Mouse (Mus musculus): ENCODE data around the gene Mybl2.
"Not testable (repeated sequence)": the region's sequence is repeated elsewhere in the genome, so short reads cannot be mapped to it uniquely, and the experiment has no call there.

The Mybl2 gene

DNA sequence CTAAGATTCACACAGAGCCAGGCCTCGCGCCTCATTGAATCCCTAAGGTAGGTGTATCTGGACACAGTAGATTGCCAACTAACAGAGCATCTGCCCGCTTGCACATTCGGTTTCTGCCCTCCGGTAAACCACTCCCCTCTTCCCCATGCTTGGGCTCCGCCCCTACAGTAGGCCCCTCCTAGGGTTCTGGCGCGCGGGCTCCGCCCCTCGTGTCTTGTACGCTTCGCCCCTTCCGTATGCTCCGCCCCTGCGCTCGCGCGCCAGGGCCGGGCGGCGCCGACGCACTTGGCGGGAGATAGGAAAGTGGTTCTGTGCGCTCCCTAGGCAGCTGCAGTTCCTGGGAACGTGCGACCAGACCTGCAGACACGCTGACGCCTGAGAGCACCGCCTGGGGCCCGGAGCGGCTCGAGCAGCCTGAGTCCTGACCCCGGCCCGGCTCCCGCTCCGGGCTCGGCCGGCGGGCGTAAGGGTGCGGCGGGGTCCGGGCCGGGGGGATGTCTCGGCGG is at the start of gene Mybl2:
Gene Mybl2, plus strand, starts transcription at position 353 of the 506 bp plus-strand sequence.
- peak; percentile 80 to 81 for DNase-seq (ENCODE audit: low spot score in 2 of 2)

DNA sequence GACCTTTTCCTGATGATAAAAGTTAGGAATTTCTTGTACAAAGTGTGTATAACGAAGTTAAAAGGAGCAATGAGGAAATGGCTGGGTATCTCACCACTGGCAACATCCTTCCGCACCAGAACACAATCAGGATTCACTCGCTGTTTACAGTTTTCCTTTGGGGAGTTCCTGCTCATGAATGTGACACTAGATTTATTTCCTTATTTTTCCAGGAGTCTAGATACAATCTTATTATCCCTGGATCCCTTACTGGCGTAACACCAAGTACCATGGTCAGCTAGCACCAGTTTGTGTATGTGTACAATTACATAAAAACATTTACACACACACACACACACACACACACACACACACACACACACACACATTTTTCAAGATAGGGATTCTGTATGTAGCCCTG is 47.2 kb upstream of the Mybl2 start:
- no peak for DNase-seq (ENCODE audit: low spot score in 2 of 2)

DNA sequence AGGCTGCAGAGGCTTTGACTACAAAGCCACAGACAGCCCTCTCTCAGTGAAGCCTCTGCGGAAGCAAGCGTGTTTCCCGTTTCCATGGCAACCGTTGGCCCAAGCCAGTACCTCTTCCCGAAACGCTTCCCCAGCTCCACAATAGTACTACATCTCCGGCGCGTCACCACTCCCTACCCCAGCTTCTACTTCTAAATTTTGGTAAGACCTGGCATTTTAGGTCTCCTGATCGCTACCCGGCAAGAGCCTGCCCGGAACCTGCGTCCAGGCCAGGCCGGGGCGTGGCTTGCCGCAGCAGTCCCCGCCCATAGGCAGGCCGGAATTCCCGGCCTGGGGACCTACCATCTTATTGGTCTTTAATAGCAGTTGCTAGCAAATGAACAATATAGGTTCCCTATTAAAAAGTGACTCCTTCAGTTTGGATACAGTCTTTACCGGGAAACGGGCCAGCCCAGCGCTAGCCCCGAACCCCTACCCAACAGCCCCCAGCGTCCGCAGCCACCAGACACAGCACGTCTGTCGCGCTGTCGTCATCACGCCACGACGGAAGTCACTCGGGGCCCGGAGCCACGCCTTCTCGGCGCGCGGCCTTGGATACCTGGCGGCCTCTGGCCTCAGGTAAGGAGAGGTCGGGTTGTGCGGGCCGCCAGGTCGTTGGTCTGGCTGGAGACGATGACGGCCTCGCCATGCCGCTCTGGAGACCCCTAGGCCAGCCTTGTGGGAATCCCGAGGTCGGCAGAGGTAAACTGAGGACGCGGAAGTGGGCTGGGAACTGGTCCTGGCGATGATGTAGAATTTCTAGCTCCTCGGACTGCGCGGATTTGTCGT is 37.4 kb upstream of the Mybl2 start, which contains the start of gene Ift52:
Gene Ift52, plus strand, starts transcription at position 439 of the 828 bp plus-strand sequence.
- DNase-seq (ENCODE audit: low spot score in 2 of 2), result peak; percentile 95

DNA sequence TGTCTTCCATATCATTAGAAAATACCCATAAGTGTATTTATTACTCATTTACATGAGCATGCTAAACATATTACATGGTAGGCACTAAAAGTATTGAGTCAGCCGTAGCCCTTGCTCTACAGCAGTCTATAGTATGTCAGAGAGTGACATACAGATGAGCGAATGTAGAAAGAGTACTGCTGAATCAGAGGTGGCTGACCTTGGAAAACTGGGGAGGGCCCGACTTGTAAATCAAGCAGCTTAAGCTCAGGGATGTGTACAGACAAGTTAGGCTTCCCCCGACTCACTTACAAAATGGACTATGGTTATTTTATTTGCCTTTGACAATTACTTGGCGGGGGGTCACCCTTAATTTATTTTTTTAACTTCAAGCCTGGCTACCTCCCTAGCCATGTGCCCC is 23.2 kb upstream of the Mybl2 start:
- DNase-seq (ENCODE audit: low spot score in 2 of 2), result no peak

DNA sequence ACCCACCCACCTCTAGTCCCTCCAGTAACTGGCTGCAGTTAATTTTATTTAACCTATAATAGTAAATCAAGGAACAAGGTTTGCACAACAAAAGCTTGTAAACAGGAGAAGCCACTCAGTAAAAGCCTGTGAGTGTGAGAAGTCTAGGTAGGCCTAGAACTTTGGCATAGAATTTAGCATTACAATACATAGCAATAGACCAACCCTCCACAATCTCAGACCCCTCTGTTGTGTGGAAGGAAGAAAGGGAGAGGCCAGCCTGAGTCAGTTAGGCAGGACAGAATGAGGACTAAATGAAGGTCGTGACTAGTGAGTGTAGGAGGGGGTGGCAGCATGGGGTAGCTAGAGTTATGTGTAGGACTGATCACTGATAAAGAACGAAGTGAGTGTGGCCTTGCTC is 22.7 kb upstream of the Mybl2 start:
- no peak for DNase-seq (ENCODE audit: low spot score in 2 of 2)

DNA sequence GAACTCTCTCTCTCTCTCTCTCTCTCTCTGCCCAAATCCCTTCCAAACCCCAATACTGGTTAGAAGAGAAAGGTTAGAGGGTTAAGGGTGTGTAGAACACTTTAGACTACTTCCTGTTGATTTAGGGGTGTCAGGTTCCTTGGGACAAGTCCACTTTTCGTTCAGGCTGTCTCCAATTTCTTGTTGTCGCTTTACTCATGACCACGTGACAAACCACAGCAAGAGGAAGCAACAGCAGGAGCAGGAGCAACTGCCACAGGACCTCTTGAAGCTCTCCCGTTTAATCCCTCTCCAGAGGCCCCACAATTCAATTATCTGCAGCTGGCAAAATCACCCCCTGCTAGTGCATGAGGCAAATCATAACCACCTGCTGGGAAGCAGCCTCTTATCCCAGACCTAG is 21.9 kb upstream of the Mybl2 start:
- no peak for DNase-seq (ENCODE audit: low spot score in 2 of 2)

DNA sequence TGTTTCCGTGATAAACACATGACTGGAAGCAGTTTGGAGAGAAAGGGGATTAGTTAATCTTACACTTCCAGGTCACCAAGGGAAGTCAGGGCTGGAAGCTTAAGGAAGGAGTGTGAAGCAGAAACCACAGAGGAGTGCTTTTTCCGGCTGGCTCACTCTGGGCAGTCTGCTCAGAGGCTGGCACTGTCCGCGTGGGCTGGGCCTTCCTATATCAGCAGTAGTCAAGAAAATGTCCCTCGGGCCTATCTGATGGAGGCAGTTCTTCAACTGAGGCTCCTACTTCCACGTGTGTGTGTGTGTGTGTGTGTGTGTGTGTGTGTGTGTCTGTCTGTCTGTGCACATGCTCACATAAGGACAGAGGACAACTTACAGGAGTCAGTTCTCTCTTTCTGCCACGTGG is 14.5 kb upstream of the Mybl2 start:
- DNase-seq (ENCODE audit: low spot score in 2 of 2), result no peak

DNA sequence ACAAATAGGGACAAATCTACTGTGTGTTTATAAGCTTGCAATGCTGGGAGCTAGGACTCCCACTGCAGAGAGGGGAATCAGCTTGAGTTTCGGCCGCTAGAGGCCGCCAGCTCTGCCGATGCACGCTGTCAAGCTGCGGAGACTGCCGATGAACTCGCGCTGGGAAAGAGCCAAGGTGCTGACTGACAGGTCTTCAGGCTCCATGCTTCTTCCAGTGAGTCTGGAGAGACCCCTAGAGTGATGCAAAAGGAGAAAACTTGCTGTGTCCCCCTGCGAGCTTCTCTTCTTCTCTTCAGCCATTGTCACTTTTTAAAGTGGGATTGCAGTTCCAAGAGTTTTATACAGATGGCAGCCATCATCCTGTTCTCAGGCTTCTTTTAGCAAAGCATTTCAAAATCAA is 6.4 kb upstream of the Mybl2 start:
- DNase-seq (ENCODE audit: low spot score in 2 of 2), result peak; percentile 65 to 77

DNA sequence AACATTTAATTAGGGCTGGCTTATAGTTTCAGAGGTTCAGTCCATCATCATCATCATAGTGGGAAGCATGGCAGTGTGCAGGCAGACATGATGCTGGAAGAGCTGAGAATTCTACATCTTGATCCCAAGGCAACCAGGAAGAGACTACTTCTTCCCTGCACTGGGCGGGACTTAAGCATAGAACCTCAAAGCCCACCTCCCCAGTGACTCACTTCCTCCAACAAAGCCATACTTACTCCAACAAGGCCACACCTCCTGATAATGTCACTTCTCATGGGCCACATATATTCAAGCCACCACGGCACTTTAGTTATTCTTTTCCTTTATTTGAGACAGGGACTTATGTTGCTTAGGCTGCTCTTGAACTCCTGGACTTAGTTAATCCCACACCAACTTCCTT is 5.4 kb upstream of the Mybl2 start:
- no peak for DNase-seq (ENCODE audit: low spot score in 2 of 2)

DNA sequence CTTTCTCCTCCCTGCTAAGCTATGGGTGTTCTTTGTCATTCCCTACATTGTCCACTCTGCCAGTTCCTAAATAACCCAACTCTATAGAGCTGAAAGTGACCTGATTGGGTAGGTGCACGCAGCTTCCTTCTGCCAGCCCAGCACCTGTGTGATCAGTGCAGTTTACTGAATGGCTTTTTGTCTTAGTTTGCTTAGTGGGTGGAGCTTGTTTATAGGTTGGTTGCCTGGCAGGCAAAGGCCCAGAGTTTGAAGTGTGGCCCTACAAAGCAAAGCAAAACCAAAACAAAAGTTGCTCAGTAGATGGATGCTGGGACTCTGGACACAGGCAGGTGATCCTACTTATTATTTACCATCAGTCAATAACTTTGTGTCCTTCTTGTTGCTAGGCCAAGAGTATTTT is 2.8 kb upstream of the Mybl2 start:
- DNase-seq (ENCODE audit: low spot score in 2 of 2), result no peak

DNA sequence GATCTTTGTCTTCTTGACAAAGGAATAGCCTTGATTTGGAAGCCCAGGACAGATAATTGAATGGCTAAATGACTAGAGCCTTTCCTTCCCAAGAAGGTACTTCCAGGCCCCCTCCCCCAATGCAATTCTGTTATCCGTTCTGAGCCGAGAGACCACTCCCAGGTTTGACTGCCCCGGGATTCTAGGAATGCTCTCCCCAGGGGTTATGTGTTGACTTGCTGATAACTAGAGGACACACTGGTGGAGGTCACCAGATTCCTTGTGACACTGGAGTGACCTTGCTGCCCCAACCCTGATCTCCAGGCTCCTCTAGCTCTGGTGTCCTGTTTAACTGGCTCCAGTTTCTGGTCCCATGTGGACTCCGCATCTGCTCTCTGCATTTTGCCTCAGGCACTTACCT is 2.4 kb upstream of the Mybl2 start:
- no peak for DNase-seq (ENCODE audit: low spot score in 2 of 2)

DNA sequence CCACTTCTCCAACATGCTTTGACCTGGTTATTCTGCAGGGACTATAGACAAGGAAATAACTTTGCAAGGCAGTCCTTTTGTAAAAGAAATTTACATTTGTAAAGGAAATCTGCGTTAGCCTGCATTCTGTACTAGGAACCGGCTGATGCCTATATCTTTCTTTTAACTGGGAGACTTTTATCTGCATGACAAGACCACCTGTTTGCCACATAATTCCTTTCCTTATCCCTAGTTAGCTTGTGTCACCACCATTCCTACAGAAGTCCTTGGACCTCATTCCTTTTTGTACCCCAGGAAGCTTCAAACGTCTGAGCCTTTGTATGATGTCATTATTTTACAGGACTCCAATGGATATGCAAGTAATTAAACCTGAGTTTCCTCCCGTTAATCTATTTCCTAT is 1.7 kb upstream of the Mybl2 start:
- DNase-seq (ENCODE audit: low spot score in 2 of 2), result no peak

DNA sequence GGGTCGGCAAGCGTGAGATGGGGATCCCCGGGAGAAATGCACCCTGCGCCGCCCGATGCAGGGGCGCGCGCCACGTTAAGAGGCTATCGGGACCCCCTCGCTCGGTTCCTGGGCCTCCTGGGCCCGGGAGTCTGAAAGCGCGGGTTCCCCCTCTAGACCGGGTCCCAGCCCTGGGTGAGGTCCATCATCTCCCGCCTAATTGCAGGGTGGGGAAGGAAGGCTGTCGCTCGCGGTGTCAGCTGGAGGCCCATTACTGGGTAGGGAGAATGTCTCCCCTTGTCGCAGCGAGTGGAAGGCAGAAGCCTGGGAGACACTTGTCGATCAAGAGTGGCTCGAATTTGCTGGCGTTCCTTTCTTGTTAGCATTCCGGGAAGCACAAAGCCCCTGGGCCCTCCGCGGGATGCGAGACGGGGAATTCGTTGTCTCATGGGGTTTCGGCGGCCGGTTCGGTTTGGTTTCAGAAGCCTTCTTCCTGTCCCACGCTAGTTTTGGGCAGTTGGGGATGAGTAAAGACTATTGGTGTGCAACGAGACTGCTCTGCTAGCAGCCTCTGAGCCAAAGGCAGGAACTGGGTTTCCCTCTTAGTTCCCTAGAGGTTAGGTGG is 506 bp downstream of the Mybl2 start:
- no peak for DNase-seq (ENCODE audit: low spot score in 2 of 2)

DNA sequence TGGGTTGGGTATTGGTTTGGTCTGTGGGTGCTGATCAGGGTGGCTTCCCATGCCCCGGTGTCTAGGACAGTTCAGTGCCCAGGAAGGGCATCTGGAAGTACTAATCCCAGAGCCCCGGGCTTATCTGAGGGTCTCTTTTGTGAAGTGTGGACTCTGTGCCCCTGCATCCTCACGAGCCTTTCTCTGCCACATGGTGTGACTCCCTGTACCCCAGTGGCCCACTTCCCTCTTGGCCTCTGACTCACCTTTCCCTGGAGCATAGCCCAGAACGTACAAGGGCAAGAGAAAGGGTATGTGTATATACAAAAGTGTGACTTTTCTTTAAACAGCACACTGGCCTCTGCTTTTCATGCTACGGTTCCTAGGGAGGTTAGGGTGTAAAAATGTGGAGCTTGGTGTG is 1.2 kb downstream of the Mybl2 start:
- DNase-seq (ENCODE audit: low spot score in 2 of 2), result no peak

DNA sequence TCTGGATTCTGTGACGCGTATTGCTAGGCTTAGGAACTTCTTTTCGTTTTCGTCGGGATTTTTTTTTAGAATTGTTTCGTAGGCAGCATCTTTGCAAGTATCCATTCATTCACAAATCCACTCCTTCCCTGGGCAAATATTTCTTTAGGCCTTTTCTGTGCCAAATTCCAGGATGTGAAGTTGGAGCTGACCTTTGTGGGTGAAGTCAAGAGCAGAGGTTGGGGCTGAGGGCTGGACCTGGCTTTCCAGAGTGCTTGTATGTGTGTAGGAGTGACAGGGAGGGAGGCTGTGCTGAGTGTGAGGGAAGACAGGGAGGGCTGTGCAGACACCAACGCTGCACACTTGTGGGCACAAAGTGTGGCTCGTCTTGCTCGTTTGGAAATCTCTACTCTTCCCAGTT is 2.1 kb downstream of the Mybl2 start:
- no peak for DNase-seq (ENCODE audit: low spot score in 2 of 2)

DNA sequence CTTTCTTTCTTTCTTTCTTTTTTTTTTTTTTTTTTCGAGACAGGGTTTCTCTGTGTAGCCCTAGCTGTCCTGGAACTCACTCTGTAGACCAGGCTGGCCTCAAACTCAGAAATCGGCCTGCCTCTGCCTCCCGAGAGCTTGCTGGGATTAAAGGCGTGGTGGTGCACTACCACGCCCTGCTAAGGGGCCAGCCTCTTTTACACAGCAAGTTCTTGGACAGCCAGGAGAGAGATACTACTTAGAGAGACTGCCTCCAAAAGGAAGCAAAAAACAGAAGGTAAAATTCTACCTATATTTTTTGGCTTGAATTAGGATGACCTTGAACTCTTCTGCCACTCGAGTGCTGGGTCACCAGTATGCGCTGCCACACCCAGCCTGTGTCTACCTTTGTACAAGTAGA is 4.5 kb downstream of the Mybl2 start:
- not testable (repeated sequence) for DNase-seq (ENCODE audit: low spot score in 2 of 2)

DNA sequence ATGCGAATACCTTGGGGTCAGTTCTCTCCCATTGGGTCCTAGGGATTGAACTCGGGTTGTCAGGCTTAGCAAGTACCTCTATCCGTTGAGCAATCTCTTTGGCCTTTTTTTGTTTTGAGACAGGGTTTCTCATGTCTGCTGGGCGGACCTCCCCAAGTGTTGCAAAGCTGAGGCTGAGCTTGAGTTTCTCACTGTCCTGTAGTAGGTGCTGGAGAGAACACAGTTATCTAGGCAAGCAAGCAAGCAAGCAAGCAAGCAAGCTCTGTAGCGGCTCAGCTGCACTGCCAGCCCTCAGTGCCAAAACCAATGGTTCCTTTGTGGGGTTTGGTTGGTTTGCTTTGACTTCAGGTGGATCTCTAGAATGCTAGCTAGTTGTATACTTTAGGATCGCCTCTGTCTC is 6.1 kb downstream of the Mybl2 start:
- no peak for DNase-seq (ENCODE audit: low spot score in 2 of 2)

DNA sequence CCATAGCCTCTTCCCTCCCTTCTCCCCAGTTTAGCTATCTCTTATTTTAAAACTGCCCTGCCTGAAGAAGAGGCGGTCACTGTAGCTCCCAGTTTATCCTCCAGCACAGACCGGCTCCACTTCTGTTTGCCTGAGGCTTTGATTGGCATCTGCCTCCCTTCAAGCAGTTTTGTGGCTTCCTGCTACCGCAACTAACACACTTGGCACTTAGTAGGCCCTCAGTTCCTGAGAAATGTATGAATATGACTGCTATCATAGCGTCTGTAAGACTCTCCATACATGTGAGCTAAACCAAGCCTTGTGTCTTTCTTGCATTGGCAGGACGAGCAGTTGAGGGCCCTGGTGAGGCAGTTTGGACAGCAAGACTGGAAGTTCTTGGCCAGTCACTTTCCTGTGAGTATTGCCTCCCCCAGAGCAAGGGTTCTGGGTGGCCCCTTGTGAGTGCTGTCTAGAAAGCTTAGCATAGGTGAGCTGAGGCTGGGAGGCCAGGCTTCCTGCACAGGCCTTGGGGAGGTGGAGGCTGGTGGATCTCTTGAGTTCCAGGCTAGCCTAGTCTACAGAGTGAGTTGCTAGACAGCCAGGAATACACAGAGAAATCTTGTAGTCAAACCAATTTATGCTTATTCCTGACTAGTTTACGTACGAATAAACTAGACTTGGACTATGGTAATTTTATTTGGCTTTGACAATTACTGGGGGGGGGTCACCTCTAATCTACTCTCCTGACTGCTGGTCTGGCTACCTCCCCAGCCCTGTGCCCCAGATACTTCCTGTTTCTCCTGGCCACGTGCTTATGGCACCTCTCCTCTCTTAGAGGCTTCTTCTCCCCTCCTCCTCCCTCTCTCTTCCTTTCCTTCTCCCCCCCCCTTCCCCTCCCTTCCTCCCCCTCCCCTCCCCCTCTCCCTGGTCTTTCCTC is 7.0 kb downstream of the Mybl2 start:
- no peak for DNase-seq (ENCODE audit: low spot score in 2 of 2)

DNA sequence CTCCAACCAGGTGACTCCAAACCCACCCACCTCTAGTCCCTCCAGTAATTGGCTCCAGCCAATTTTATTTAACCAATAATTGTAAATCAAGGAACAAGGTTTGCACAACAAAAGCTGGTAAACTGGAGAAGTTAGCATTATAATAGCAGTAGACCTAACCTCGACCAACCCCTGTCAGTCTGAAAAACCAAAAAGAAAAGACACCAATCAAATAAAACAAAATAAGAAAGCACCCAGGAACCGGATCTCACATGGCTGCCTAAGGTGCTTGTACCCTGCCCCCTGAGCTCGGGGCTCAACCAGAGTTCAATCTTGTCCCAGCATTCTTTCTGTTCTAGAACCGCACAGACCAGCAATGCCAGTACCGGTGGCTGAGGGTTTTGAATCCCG is 7.6 kb downstream of the Mybl2 start:
- DNase-seq (ENCODE audit: low spot score in 2 of 2), result no peak

DNA sequence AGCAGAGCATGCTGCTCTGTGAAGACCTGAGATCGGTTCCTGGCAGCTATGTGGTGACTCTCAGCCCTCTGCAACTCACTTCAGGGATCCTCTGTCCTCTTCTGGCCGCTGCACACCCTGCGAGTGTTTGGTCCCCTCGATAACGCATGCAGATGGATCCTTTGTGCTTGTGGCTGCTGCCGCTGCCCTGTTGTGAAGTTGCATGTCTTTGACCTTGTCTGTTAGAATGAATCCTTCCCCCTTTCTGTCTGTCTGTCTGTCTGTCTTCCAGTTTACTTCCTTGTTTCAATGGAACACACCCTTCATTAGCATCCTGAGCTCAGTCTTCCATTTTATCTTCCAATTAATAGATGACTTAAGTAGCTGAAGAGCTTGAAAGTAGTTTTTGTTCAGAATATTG is 11.8 kb downstream of the Mybl2 start:
- DNase-seq (ENCODE audit: low spot score in 2 of 2), result no peak

DNA sequence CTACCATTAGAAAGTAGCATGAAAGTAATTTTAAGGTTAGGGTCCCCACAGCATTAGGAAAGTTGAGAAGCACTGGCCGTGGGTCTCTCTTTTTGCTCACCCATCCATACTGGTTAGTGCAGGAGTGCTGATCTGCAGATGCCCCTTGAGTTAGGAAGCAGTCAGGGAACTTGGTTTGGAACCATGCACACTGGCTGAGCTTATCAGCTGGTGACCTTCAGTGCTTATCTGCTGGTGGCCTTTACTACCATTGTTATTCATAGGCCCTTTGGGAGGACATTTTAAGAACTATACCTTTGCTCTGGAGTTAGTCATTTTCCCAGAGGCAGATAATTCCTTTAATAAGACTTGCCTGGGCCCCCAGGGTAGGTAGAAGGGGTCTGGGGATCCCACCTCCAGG is 12.7 kb downstream of the Mybl2 start:
- DNase-seq (ENCODE audit: low spot score in 2 of 2), result no peak

DNA sequence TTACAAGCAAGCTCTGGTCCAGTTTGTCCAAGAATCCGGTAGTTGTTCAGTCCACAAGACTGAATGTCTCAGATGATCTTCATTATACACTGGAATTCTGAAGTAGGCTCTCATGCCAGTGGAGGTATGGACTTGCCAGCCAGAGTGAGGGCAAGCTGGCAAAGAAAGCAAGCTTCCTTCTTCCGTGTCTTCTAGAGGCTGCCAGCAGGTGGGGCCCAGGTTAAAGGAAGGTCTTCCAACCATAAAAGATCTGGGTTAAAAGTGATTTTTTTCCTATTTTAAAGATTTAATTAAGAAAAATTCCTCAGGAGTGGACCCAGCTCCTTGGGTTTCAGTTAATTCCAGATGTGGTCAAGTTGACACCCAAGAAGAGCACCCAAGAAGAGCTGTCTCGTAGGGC is 15.7 kb downstream of the Mybl2 start:
- no peak for DNase-seq (ENCODE audit: low spot score in 2 of 2)
